Comparison of ENCODE assay signal across 16 mouse cellular contexts in the genomic region with DNA sequence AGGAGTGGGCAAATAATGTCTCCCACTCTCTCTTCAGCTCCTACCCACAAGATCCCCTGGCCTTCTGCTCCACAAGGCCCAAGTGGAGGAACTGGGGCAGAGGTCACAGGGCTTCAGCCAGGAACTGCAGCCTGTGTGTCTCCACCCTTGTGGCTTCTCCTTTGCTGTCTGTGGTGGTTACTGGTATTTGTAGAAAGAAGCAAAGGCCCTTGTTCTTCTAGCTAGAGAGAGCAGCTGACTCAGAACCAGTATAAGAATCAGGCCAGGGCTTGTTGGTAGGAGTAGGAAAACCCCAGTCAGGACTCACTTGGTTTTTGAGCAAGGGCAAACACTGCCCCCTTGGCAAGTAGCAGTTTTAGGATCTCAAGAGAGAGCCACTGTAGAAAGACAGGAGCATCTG. TPM values are rescaled to one million over a fixed set of nuclear protein-coding genes. Genes with fewer than 3 reads are reported as not detected.
DNase-seq lines count a peak whose midpoint lies in the region; ATAC-seq and TF ChIP-seq lines count a peak whose summit lies in the region.
"Had no signal": no experiment of that assay in that cellular context is flagged by ENCODE, and none has a peak within 500 bp of the region (broad histone marks: within the 10 kb centered on the region; RNA-seq: fewer than 3 reads in every experiment).

No protein-coding gene starts in this region.

- ATAC-seq in granulocyte monocyte progenitor cell, adult 5-6 weeks (replicated peaks; ENCODE audit: poor library complexity, severe bottlenecking), result peak; percentile 39
- ATAC-seq: inflammation-experienced regulatory T-cells, adult 6 months had no signal

- TF ChIP-seq POLR2A in small intestine, adult 2 months (IDR thresholded peaks at IDR 0.05; ENCODE audit: low read depth, low read length), result no peak

- intact Hi-C loops in heart, postnatal 14 days (cut with DNase I), result loop anchor here (2.0 to 5.0 kb wide), 2 partner anchors 14 to 108 kb away; no protein-coding TSS in a partner anchor

- no peak overlapping the region for H3K4me3 ChIP-seq in small intestine, adult 2 months (ENCODE audit: low read depth, low read length)
- H3K4me3 ChIP-seq: erythroblast, embryonic 14.5 days; stomach, embryonic 15.5 days had no signal

- no peaks in the 10 kb centered on the region for H3K27me3 ChIP-seq in small intestine, adult 2 months (ENCODE audit: control insufficient read depth, insufficient read depth, low read length)
- H3K27me3 ChIP-seq: stomach, embryonic 15.5 days had no signal

- DNase-seq in heart, adult 18-20 months, result peak; percentile 61 to 81
- no peak for DNase-seq in heart, postnatal 14 days
- peak; percentile 64 to 66 for DNase-seq in lung, adult 18-20 months
- DNase-seq in lung, postnatal 10 days, result no peak
- DNase-seq in embryo, embryonic 10 days (ENCODE audit: low spot score), result no peak
- DNase-seq in cerebellum, adult 11 months, result no peak
- DNase-seq: cerebellum, adult 11-12 months; heart, postnatal 36 days; lung, embryonic 14.5 days; right cerebral cortex, postnatal 14 days; thymus, postnatal 36 days had no signal

- 0 out of 2 replicates have a peak overlapping the region, but pooled peaks have one; percentile 25 for H3K27ac ChIP-seq in small intestine, adult 2 months (ENCODE audit: insufficient read depth, low read depth, low read length)
- H3K27ac ChIP-seq: stomach, embryonic 15.5 days had no signal

- H3K4me1 ChIP-seq in small intestine, adult 2 months (ENCODE audit: control insufficient read depth, insufficient read depth, insufficient read length, low read length), result peaks cover 41% of the 10 kb centered on the region

- no peak for TF ChIP-seq CTCF in small intestine, adult 2 months (IDR thresholded peaks at IDR 0.05; ENCODE audit: extremely low read depth, insufficient read length, insufficient replicate concordance, low read depth, low read length)

- H3K36me3 ChIP-seq in small intestine, adult 2 months (ENCODE audit: control insufficient read depth, insufficient read depth, low read length), result no peaks in the 10 kb centered on the region; the same call in 1 of the 2 replicates
- H3K36me3 ChIP-seq: stomach, embryonic 15.5 days had no signal

RNA-seq across cellular contexts. Expression of gene Dhrs3, which starts 16.2 kb away (rescaled TPM):
- 100 to 1,000 TPM; 114 to 133 TPM for total RNA-seq in heart, adult 18-20 months (2021)
- total RNA-seq in heart, postnatal 14 days (2021), result 100 to 1,000 TPM; 102 to 105 TPM
- 30.0 and 33.7 TPM in 2 replicates for total RNA-seq in granulocyte monocyte progenitor cell, adult 5-6 weeks (2014; fragmentation: Nextera tagmentation)
- 17.5 and 32.3 TPM in 2 replicates for total RNA-seq in granulocyte monocyte progenitor cell, adult 5-6 weeks (2017)
- polyA plus RNA-seq in small intestine, adult 2 months (2012; rRNA removed), result 30.7 and 71.2 TPM in 2 replicates

Comparison
In these comparisons a context has a peak if more than half of its experiments do, and no peak if none do; other contexts are left out.
1. DNase-seq: peak in heart, adult 18-20 months (2 of 2) and lung, adult 18-20 months (2 of 2); none in heart, postnatal 14 days (0 of 2), lung, postnatal 10 days (single experiment), embryo, embryonic 10 days (single experiment) and cerebellum, adult 11 months (single experiment).